Mouse (Mus musculus) megakaryocyte, embryonic 14.5 days (primary cell): ENCODE measurements around the gene Tmem167b. TPM values are rescaled to one million over a fixed set of nuclear protein-coding genes. Genes with fewer than 3 reads are reported as not detected.

ENCODE experiments used
- H3K27me3 ChIP-seq: replicated peaks from 2 replicates; pipeline ENCODE3; 2012; ENCODE audit warnings: inconsistent platforms
- H3K36me3 ChIP-seq: replicated peaks from 2 replicates; pipeline ENCODE3; 2012; ENCODE audit warnings: low read length, inconsistent platforms, mixed read lengths
- H3K4me1 ChIP-seq: 2 replicates; pipeline ENCODE4 v1.6.1; 2012; ENCODE audit warnings: inconsistent platforms
- H3K4me3 ChIP-seq: replicated peaks from 2 replicates; pipeline ENCODE3; 2012; ENCODE audit warnings: moderate library complexity, mild to moderate bottlenecking, inconsistent platforms
- H3K9me3 ChIP-seq: 2 replicates; pipeline ENCODE4 v1.6.1; 2012; ENCODE audit warnings: inconsistent platforms
- FLI1 ChIP-seq: IDR thresholded peaks from 2 replicates; pipeline ENCODE4 v1.6.1; 2012; ENCODE audit warnings: low read length, inconsistent platforms, mixed read lengths
- GATA1 ChIP-seq: IDR thresholded peaks from 3 replicates; pipeline ENCODE4 v1.6.1; 2012; ENCODE audit warnings: mixed read lengths, low read length, inconsistent platforms, borderline replicate concordance
- polyA plus RNA-seq: library from polyadenylated mRNA; stranded (reverse); fragments of >175 nt; gene quantifications from 2 replicates; pipeline ENCODE4 v1.2.3, GENCODE M21; 2012; ENCODE audit warnings: low replicate concordance; ENCODE audit not compliant: insufficient read depth

The Tmem167b gene
- 1.2 and 2.1 TPM in 2 replicates for polyA plus RNA-seq

GRCm38 (mm10) chr3:108562133-108562730 lies at the start of gene Tmem167b:
TSS of gene Tmem167b (minus strand) at chr3:108562466.
- H3K36me3 ChIP-seq: peaks cover 36% of the 10 kb centered on the region
- H3K27me3 ChIP-seq: no peaks in the 10 kb centered on the region
- TF ChIP-seq FLI1: peak; percentile 88
- no peak for TF ChIP-seq GATA1
- 0 out of 2 replicates have a peak, but pooled peaks cover 2% of the 10 kb centered on the region for H3K9me3 ChIP-seq
- H3K4me1 ChIP-seq: peaks cover 33% of the 10 kb centered on the region
- peak within 1 kb of the TSS; percentile 95 for H3K4me3 ChIP-seq

DNA sequence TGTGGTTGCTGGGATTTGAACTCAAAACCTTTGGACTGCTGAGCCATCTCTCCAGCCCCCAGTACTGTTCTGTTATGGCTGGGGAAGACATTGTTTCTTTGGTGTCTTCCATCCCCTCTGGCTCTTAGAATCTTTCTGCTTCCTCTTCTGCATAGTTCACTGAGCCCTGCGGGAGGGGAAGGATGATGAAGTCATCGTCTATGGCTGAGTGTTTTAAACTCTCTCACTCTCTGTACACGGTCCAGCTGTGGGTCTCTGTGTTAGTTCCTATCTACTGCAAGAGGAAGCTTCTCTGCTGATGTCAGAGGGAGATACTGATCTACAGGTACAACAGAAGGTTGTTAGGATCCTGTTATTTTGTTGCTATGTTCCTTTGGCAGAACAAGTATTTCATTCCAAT lies 46.6 kb upstream of the Tmem167b start:
- Histone ChIP-seq H3K36me3 (peaks cover 5% of the 10 kb centered on the region), H3K9me3 (no peaks in the 10 kb centered on the region), H3K4me3 (no peak overlapping the region), H3K27me3 (no peaks in the 10 kb centered on the region), H3K4me1 (peaks cover 4% of the 10 kb centered on the region; the same call in 1 of the 2 replicates)
- TF ChIP-seq GATA1 (no peak), FLI1 (no peak)

- no peak for TF ChIP-seq GATA1
- TF ChIP-seq FLI1: no peak
Observed at GRCm38 (mm10) chr3:108591530-108592522, 29.6 kb upstream of the Tmem167b start.

GRCm38 (mm10) chr3:108590786-108591529 lies 28.7 kb upstream of the Tmem167b start, which contains the start of gene Wdr47:
TSS of gene Wdr47 (plus strand) at chr3:108591279.
- H3K9me3 ChIP-seq: no peaks in the 10 kb centered on the region
- H3K36me3 ChIP-seq: peaks cover 3% of the 10 kb centered on the region
- peaks cover 8% of the 10 kb centered on the region for H3K27me3 ChIP-seq
- TF ChIP-seq GATA1: no peak
- peak within 1 kb of the TSS; percentile 97 for H3K4me3 ChIP-seq
- H3K4me1 ChIP-seq: peaks cover 17% of the 10 kb centered on the region

More at GRCm38 (mm10) chr3:108591530-108592522, 29.6 kb upstream of the Tmem167b start:
- H3K4me3 ChIP-seq: peak overlapping the region; percentile 97
- H3K36me3 ChIP-seq: peaks cover 3% of the 10 kb centered on the region
- H3K9me3 ChIP-seq: no peaks in the 10 kb centered on the region
- peaks cover 17% of the 10 kb centered on the region for H3K4me1 ChIP-seq
- peaks cover 8% of the 10 kb centered on the region for H3K27me3 ChIP-seq

- Histone ChIP-seq H3K4me3 (no peak overlapping the region), H3K9me3 (no peaks in the 10 kb centered on the region), H3K36me3 (peaks cover 8% of the 10 kb centered on the region), H3K4me1 (peaks cover 17% of the 10 kb centered on the region), H3K27me3 (peaks cover 8% of the 10 kb centered on the region)
- TF ChIP-seq FLI1 (no peak), GATA1 (no peak)
Observed at GRCm38 (mm10) chr3:108588446-108588845, 26.2 kb upstream of the Tmem167b start.

DNA sequence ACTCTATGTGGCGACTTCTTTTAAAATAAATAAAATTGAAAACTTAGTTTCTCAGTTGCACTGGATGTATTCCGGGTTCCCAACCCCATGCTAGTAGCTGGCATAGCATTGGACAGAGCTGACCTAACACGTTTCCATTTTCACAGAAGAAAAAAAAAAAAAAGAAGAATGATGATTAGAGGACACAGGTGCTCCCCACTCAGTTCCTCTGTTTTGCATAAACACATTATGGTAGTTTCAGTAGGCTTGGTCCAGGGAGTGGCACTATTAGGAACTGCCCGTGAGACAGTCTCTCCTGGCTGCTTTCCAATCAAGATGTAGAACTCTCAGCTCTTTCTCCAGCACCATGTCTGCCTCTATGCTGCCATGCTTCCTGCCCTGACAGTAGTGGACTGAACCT lies 22.3 kb upstream of the Tmem167b start:
- Histone ChIP-seq H3K27me3 (no peaks in the 10 kb centered on the region), H3K9me3 (no peaks in the 10 kb centered on the region), H3K36me3 (peaks cover 26% of the 10 kb centered on the region), H3K4me1 (no peaks in the 10 kb centered on the region), H3K4me3 (no peak overlapping the region)
- no peak for TF ChIP-seq FLI1
- TF ChIP-seq GATA1: no peak

GRCm38 (mm10) chr3:108574018-108574417 lies 11.8 kb upstream of the Tmem167b start:
- peaks cover 33% of the 10 kb centered on the region for H3K36me3 ChIP-seq
- H3K27me3 ChIP-seq: no peaks in the 10 kb centered on the region
- no peaks in the 10 kb centered on the region for H3K9me3 ChIP-seq
- H3K4me3 ChIP-seq: no peak overlapping the region
- peaks cover 31% of the 10 kb centered on the region for H3K4me1 ChIP-seq
- no peak for TF ChIP-seq GATA1
- TF ChIP-seq FLI1: no peak

- Histone ChIP-seq H3K9me3 (no peaks in the 10 kb centered on the region), H3K27me3 (no peaks in the 10 kb centered on the region), H3K4me1 (peaks cover 46% of the 10 kb centered on the region), H3K36me3 (peaks cover 20% of the 10 kb centered on the region), H3K4me3 (peak overlapping the region; percentile 93)
- no peak for TF ChIP-seq GATA1
- TF ChIP-seq FLI1: no peak
Observed at GRCm38 (mm10) chr3:108572309-108573010, 10.2 kb upstream of the Tmem167b start.

DNA sequence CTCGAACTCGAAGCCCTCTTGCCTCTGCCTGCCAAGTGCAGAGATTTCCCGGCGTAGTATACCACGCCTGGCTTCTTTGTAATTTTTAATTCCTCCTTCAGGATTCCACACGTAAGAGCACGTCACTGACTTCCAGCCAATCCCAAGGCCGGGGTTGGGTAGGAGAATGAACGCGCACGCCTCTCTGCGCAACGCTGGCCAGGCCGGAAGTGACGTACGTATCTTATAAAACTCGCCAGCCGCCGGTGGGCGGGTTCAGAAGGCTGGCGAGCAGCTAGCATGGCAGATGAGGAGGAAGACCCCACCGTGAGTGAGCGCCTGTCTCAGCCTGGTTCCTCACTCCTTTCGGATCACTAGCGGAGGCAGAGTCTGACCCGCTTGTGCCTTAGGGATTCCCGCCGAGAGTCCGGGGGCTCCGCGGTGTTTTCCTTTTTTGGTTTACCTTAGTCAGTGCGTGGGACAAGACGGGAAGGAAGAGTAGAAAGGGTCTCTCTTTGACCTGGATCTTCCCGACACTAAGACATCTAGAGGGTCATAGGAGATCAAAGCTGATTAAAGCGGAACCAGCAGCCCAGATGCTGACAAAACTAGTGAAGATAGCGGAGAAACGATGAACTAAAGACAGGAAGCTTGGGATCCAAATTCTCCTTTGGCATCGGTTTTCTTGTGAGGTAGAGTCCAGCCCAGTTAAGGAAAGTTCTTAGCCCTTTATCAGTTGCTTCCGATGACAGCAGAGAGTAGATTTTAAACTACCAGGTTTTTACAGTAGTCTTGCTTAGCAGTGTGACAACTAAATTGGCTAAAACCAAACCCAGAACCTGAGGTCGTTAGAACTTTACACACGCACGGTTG lies 9.4 kb upstream of the Tmem167b start, which contains the start of gene Taf13:
TSS of gene Taf13 (plus strand) at position 256 of the 852 bp plus-strand sequence.
- Histone ChIP-seq H3K9me3 (no peaks in the 10 kb centered on the region), H3K36me3 (peaks cover 18% of the 10 kb centered on the region), H3K4me3 (peak within 1 kb of the TSS; percentile 93), H3K27me3 (no peaks in the 10 kb centered on the region), H3K4me1 (peaks cover 49% of the 10 kb centered on the region)
- no peak for TF ChIP-seq GATA1
- peak; percentile 53; the same call in 1 of the 2 replicates for TF ChIP-seq FLI1
